Mouse (Mus musculus) CH12F3 (cell line): ENCODE results near the gene Gm10037.
"Not testable (repeated sequence)": the region's sequence is repeated elsewhere in the genome, so short reads cannot be mapped to it uniquely, and the experiment has no call there.

Source experiments
- in situ Hi-C: fragments of 300-500 bp; cut with MboI; formaldehyde crosslinking; loops from 2 replicates; pipeline ENCODE4 v1.14.3; 2020; ENCODE audit warnings: low sequenced_read_pairs

The Gm10037 gene

DNA sequence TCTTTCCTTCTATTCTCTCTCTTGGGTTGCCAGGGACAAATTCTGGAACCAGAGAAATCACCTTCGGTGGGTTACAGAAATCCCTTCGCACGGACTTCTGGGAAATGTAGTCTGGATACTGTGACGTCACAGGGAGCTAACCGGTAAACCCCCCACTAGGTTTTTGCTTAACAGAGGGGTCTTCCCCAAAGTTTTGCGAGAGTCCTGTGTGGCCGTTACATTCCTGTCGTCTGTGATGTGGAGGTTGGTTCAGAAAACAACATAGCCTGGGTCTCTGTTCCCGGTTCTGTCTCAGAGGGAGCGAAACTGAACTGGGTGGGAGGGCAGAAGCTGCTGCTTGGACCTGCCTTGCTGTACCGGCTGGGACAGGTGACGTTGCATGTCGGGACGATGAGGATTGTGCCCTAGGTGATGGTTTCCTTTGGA, at the start of gene Gm10037:
Gene Gm10037 (plus strand): TSS at position 196 of the 426 bp plus-strand sequence.
- in situ Hi-C loops, result loop anchor here (25.0 kb wide), 2 partner anchors 219 to 419 kb away; partner anchors contain the start of genes Zfp459 and Zfp729b

- in situ Hi-C loops, result no loop called here
Observed at GRCm38 (mm10) chr13:67791921-67792455, 38.9 kb upstream of the Gm10037 start.

DNA sequence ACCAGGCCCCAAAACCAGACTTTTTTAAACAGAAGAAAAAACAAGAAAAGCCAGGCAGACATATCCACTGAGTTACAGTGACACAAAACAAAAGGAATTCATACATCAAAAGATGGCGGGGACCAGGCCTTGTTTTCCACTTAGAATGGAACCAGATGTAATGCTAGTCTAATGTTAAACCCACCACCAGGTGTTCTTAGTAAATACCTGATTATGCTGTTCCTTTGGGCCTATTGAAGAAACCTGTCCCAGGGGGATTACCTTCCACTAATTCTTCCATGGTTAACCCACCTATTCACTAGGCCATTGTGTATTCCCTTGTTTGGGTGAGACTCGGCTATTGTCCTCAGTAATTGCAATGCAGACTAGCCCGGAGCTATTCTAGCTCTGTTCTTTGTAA, 32.3 kb upstream of the Gm10037 start:
- in situ Hi-C loops, result no loop called here

GRCm38 (mm10) chr13:67799151-67799550, 31.8 kb upstream of the Gm10037 start:
- in situ Hi-C loops, result not testable (repeated sequence)

GRCm38 (mm10) chr13:67811651-67812210, 19.2 kb upstream of the Gm10037 start:
- in situ Hi-C loops, result no loop called here

- in situ Hi-C loops, result no loop called here
Observed at GRCm38 (mm10) chr13:67812961-67813709, 17.8 kb upstream of the Gm10037 start.

GRCm38 (mm10) chr13:67813710-67814660, 16.9 kb upstream of the Gm10037 start, which contains the start of gene Zfp273:
Zfp273 (plus strand) TSS chr13:67813740.
- in situ Hi-C loops, result no loop called here

DNA sequence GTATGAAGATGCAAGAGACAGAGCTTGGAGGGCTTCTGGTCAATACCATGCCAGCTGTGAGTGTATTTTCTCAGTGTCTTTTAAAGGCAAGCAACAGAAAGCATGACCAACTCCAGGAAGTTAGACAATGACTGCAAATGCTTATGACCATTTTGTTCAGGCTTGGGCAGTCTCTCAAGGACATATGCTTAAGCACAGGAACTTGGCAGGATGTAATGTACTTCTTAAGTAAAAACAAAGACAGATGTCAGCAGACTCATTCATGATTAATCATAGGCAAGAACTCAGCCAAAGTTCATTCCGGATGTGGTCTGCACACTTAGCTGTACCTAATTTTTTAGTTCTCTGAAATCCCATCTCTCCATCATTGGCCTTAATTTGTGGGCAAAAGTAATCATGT, 12.3 kb upstream of the Gm10037 start:
- in situ Hi-C loops, result no loop called here

GRCm38 (mm10) chr13:67833137-67833536, 2.2 kb downstream of the Gm10037 start:
- in situ Hi-C loops, result loop anchor here (25.0 kb wide), 2 partner anchors 221 to 421 kb away; partner anchors contain the start of genes Zfp459 and Zfp729b

DNA sequence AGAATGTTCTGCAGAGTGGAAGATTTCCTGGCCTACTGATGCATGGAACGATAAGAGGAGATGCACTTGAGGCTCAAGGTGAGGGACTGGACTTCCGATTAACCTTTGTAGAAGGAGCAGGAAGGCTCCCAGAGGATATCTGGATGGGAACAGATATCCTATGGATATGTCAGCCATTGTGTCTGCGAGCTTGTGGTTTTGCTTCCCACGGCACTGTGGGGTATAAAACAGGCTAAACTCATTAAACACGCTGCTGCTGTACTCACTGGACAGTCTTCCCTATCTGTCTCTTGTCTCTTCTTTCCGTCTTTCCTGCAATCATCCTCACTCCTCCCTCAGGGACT, 12.8 kb downstream of the Gm10037 start:
- in situ Hi-C loops, result loop anchor here (25.0 kb wide), 2 partner anchors 231 to 431 kb away; partner anchors contain the start of genes Zfp459 and Zfp729b

DNA sequence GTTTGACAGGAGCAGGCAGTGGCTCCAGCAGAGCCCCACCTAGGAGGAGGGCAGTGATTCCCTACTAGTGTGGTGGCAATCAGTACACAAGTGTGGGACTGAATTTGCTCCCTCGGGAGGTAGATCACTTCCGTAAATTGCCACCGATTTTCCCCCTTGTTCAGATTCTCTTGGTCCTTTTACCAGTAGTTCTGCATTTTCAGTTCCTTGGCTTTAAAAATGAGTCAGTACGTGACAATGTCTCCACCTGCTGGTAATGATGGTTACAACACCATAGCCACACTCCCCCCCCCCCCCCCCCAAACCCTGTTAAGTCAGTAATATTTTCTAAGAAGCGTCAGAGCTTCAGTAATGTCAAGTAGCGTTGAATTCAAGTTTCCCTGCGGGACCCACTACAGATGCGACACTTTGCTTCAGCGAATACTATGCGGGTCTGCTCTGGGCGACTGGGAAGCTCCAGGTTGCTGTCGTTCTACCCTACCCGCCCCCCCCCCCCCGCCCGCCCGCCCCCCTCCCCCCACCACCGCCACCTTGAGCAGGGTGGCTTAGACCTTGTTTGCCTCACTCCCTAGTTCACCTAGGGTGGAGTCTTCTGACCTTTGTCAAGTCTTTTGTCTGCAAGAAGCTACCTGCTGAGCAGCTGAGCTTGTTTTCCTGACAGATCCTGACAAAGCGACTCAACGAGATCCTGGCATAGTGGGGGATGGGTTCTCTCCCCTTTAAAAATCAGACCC, 13.4 kb downstream of the Gm10037 start:
- in situ Hi-C loops, result loop anchor here (25.0 kb wide), 2 partner anchors 232 to 432 kb away; partner anchors contain the start of genes Zfp459 and Zfp729b

DNA sequence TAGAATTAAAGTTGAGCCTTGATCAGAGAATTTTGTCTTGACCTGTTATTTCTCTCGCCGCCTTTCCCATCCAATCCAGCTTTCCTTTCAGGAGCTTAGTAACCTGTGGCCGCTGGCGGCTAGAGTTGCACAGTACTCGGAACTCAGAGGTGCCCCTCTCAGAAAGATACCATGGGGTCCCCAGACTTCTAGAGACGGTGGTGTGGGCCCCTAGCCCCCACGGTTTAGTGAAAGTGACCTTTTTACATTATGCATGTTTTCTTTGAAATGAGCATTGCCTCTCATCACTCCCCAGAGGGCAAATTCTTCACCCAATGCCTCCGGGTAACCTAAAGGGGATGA, 13.9 kb downstream of the Gm10037 start:
- in situ Hi-C loops, result loop anchor here (25.0 kb wide), 2 partner anchors 233 to 433 kb away; partner anchors contain the start of genes Zfp459 and Zfp729b

DNA sequence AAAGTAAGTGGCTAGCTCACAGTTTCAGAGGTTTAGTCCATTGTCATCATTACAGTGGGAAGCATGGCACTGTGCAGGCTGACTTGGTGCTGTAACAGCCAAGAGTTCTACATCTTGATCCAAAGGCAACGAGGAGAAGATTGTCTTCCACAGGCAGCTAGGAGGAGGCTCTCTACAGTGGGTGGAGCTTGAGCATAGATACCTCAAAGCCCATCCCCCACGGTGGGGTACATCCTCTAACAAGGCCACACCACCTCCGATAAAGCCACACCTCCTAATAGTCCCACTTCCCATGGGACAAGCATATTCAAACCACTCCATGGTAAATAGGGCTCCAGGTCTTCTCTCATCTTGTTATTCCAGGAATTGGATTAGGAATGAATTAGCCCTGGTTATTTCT, 19.5 kb downstream of the Gm10037 start:
- in situ Hi-C loops, result loop anchor here (25.0 kb wide), 1 partner anchor 712 kb away; no protein-coding TSS in a partner anchor

GRCm38 (mm10) chr13:67853130-67853529, 22.2 kb downstream of the Gm10037 start:
- in situ Hi-C loops, result loop anchor here (25.0 kb wide), 1 partner anchor 709 kb away; no protein-coding TSS in a partner anchor

- in situ Hi-C loops, result loop anchor here (25.0 kb wide), 1 partner anchor 708 kb away; no protein-coding TSS in a partner anchor
Observed at GRCm38 (mm10) chr13:67853983-67854382, 23.1 kb downstream of the Gm10037 start.

- in situ Hi-C loops, result loop anchor here (25.0 kb wide), 1 partner anchor 705 kb away; no protein-coding TSS in a partner anchor
Observed at GRCm38 (mm10) chr13:67857317-67857716, 26.4 kb downstream of the Gm10037 start.

DNA sequence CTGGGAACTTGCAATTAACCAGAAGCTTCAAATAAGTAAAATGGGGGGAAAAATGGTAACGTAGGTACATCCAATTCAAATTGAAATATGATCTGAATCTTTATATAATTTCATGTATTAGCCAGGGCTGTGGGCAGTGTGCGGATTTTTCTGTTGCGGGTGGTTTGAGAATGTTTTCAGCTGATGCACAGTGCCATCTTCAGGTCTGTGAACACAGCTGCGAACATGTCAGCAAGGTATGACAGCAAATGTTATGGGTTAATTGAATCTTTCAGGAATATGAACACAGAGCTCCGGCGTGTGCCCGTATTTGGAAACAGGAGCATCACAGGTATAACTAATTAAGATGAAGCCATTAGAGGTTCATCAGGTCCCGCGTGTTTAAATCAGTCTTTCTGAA, 31.6 kb downstream of the Gm10037 start:
- in situ Hi-C loops, result loop anchor here (25.0 kb wide), 1 partner anchor 700 kb away; no protein-coding TSS in a partner anchor

- in situ Hi-C loops, result loop anchor here (25.0 kb wide), 1 partner anchor 699 kb away; no protein-coding TSS in a partner anchor
Observed at GRCm38 (mm10) chr13:67863026-67863425, 32.1 kb downstream of the Gm10037 start, which contains the start of gene BC048507. BC048507 (plus strand) TSS chr13:67863326.

- in situ Hi-C loops, result loop anchor here (25.0 kb wide), 1 partner anchor 697 kb away; no protein-coding TSS in a partner anchor
Observed at GRCm38 (mm10) chr13:67864764-67865350, 34.0 kb downstream of the Gm10037 start.
